Mouse (Mus musculus): ENCODE results near the gene Banp. TPM values are rescaled to one million over a fixed set of nuclear protein-coding genes. Genes with fewer than 3 reads are reported as not detected.
A peak's percentile ranks its signal among the peaks of the same experiment; 100 is the strongest.

Banp gene
- total RNA-seq, 2 experiments from 2014 or later: 25.4 to 37.4 TPM

DNA sequence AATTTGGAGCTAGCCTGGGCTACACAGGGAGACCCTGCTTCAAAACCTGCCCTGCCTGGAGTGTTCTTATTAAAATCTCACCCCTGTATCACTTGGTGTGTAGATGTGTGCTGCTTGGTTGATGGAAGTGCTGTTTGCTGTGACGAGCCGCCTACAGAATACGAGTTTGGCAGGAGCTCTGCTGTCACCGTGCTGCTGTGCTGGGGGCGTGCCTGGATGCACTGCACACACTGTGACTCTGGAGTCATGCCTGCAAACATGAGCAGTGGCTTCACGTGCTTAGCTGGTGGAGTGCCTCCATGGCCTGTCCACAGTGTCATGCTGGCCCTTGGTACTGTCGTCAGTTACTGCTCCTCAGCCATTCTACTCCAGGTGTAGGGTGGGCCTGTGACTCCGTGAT is 109.4 kb downstream of the Banp start:
- no peak for DNase-seq

DNA sequence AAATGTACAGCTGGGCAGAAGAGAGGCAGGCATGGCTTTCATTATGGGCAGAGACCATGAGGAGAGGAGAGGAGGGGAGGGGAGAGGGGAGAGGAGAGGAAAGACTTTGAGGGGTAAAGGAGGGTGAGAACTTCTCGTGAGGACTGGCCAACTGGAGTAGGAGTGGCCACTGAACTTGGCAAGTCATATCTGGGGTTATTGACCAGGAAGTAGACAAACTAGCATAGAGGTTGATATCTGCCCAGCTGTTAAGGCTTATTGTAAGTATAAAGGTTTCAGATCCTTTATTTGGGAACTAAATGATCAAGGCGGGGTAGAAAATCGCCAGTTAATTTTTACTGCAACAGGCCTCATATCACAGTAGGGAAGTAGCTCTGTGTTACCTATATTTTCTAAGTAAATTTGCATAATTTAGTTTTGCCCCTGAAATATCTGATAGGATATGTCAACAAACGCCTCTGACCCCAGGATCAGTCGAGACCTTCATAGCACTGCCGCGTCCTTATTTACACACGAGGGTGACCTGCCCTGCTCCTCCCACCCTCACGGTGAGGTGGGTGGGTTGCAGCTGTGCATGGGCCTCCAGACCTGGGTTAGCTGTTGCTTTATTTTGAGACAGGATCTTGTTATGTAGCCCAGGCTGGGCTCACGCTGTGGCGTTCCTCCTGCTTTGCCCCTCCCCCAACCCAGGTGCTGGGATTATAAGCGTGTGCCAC is 113.1 kb downstream of the Banp start:
- no peak for DNase-seq

DNA sequence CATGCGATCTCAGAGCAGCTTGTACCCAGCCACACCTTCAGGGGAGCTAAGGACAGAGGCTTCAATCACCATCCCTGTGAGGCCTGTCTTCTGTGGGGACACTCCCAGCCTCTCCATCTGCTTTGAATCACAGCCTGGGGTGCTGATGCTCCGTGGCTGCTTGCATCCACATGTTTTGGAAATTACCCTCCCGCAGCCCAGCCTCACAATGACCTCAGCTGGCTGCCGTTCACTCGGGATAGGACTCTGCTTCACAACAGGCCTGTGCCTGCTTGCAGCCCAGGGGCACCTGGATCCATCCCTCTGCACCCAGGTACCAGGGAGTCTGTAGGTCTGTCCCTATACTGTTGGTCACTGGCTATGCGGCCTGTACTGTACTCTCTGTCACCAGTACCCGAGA is 114.8 kb downstream of the Banp start:
- no peak for DNase-seq

DNA sequence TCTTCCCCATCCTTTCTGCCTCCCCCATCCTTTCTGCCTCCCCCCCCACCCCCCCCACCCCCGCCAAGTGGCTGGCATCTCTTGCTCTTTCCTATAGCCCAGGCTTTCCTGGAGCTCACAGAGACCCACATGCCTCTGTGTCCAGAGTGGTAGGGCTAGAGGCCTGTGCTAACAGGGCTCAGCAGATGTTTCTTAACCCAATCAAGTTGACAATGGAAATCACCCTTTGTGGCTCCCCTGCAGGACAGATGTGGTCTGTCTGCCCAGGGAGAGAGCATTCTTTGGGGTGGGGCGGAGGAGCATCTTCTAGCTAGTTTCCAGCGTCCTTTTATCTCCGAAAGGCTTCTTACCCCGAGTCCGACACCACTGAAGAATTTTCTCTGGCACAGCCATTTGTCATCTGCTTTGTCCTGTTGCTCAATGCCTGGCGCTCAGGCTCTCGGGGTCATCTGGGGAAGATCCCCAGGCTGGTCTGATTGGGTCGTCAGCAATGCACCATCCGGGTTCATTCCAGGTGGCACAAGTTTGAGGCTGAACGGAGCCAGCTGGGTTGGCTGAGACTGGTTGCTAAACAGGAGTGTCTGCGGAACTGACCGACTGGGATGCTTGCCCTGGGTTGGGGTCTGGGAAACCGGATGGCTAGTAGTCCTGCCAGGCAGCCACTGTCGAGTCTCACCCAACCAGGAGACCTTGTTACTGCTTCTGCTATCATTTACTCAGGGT is 118.4 kb downstream of the Banp start:
- no peak for DNase-seq

DNA sequence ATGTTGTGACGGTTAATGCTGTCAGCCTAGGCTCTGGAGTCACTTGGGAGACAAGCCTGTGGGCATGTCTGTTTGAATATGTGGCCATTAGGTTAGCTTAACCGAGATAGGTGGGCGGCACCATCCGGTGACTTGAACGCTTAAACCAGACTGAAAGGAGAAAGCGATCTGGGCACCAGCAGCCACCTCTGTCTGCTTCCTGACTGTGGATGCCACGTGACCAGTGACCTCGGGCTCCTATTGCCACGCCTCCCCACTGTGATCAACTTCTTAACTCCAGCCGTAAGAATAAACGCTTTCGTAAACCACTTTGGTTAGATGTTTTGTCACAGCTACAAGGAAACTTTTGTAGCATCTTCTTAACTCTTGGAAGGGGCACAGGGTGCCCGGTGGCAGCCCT is 119.1 kb downstream of the Banp start:
- no peak for DNase-seq

DNA sequence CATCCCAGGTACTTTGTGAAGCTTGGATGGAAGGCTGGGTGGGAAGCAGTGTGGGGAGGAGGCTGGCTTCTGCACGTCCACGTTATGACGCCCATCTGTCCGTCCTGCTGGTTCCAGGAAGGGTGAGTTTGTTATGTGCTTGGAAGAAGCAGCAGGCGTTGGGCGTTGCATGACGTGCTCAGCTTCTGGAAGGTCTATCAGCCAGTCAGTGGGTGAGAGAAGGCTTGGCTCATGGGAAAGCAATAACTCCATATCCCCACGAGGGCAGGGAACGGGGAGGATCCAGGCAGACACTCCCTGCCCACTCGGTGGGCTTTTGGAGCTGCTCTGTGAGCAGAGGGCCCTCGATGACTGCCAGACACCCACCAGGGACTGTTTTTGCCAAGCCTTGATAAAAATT is 119.7 kb downstream of the Banp start:
- no peak for DNase-seq

DNA sequence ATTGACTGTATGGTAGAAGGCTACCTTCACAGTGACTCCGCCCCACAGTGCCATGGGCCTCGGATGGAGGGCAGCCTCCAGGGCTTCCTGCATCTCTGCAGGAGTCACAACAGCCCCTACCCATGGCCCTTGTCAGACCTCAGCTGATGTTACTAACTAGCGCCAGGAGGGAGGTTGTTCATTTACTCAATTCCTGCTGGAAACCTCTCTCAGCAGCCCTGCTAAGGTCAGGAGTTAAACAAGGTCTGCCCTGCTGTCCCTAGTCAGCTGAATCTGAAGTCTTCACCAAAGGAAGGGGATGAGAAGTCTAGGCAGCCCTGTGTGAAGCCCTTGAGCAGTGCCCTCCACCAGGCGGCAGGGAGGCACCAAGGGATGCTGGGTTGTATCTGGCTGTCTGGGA is 121.6 kb downstream of the Banp start:
- no peak for DNase-seq

DNA sequence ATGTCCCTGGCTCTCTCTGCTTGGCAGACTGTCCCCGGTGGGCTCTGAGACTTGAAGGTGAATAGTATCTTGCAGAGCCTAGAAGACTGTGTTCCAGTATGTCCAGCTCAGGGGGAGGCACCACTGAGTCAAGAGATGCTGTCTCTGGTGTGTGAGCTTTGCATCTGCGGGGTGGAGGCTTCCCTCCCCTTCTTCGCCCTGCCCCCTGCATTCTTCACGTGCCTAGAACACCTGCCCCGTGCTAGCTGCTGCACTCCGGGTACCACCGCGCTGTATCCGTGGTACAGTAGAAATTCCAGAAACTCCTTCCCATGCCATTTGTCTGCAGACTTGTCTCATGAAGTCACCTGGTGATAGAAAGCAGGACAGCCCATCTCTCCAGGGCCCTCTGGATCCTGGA is 124.4 kb downstream of the Banp start:
- DNase-seq: no peak

DNA sequence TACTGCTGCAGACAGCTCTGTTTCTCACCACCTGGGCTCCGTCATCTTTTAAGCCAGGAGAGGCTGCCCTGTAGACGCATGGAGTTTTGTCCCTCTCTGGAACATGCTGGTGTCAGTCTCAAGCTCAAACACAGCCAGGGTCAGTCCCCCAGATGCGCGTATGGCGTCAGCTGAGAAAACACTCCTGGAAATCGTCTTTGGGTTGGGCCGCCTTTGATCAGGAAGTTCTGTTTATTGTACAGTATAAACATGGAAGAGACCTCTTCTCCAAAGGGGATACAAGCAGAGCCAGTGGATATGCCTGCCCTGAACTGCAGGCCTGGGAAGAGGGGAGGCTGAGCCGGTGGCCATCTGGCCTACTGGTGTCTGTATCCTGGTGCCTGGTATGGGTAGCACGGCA is 124.9 kb downstream of the Banp start:
- no peak for DNase-seq

DNA sequence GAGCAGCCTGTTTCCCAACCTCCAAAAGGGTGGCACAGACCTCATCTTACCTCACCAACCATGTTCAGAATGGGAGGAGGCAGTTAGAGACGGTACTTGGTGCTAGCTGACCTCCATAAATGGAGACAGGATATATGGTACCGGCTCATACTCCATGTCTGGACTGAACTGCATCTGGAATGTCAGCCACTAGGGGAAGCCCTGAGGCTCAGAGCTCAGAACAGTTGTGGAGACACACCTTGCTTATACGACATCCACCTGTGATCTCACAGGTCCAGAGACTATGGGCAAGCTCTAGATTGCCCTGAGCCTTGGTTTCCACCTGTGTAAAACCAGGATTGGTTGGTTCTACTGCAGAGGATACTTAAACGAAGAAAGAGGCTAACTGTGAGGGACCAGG is 125.4 kb downstream of the Banp start:
- no peak for DNase-seq

DNA sequence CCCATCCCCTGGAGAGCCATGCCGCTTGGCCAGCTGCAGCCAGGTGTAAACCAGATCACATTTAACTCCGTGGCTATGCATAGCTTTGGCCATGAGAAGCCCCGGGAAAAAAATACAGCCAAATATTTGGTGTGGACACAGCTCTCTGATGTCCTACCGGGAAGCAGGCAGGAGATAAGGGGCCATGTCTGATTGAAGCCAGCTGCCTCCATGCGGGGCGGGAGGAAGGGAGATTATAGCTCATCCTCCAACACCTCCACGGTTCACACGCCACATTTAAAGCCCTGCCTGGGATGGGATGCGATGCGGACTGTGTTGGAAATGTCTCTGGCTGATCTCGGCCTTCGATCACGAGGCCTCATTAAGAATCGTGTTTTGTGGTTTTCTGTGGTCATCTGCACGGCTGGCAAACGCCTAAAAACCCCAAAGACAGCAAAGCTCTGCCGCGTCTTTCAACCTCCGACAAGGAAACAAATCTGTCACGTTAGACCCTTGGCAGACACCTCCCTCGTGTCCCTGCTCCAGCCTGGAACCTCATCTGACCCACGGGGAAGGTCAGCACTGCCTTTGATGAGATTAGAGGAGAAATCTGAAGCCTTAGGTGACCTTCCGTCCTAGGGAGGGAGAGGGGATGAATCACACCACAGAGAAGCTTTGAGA is 126.8 kb downstream of the Banp start:
- peak; percentile 29 to 41 for DNase-seq

DNA sequence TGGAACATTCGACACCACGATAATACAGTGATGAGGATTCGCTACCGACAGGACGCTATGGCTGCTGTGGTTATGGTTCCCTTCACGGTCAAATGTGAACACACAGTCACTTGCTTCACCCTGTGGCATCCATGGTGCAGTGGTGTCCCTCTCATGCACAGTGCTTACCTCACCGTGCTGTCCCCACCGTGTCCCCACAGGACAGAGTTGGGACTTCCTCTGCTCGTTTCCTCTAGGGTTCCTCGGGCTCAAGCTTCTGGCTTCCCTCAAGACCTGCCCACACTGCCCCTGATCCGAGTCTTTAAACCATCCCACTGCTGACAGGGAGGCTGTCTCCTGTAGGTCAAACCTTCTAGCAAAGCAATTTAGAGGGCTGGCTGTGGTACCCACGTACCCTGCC is 128.8 kb downstream of the Banp start:
- no peak for DNase-seq

Small RNA genes within 50 kb of the gene (microRNA-seq; reads per million reads assigned to microRNA genes)
- gene Mir7237: not detected

Other genes with a start within 250 kb of the Banp start
- gene Jph3, start 220.1 kb upstream of the Banp start, total RNA-seq (2021): 1 to 10 TPM; 1.1 to 1.8 TPM
- gene Klhdc4, start 120.2 kb upstream of the Banp start, total RNA-seq (2021): 10 to 100 TPM; 22.7 to 23.1 TPM
- 10 to 100 TPM; 41.6 to 64.0 TPM for gene Slc7a5, start 42.1 kb upstream of the Banp start, total RNA-seq (2021)
- not detected for gene Car5a, start 4.8 kb upstream of the Banp start, total RNA-seq (2021)

Data from adrenal gland, postnatal 36 days (tissue).